Mouse (Mus musculus) left cerebral cortex, postnatal 4 days (tissue): Measurements from ENCODE around the gene Ccdc153. TPM values are rescaled to one million over a fixed set of nuclear protein-coding genes. Genes with fewer than 3 reads are reported as not detected.
A peak's percentile ranks its signal among the peaks of the same experiment; 100 is the strongest.

Experiments
- DNase-seq: peaks from one replicate; pipeline ENCODE4 v3.0.0-alpha.2; 2022
- intact Hi-C: fragments of 180-260 bp; cut with DNase I; formaldehyde crosslinking; loops from one replicate; pipeline ENCODE4 v1.15.1; 2025
- total RNA-seq, 2 experiments: library from RNA; stranded (reverse); gene quantifications; 2 replicates each; pipeline ENCODE4 v1.2.3; 2021

Ccdc153 gene
- total RNA-seq, 2 experiments from 2014 or later = 3.5 to 4.6 TPM

DNA sequence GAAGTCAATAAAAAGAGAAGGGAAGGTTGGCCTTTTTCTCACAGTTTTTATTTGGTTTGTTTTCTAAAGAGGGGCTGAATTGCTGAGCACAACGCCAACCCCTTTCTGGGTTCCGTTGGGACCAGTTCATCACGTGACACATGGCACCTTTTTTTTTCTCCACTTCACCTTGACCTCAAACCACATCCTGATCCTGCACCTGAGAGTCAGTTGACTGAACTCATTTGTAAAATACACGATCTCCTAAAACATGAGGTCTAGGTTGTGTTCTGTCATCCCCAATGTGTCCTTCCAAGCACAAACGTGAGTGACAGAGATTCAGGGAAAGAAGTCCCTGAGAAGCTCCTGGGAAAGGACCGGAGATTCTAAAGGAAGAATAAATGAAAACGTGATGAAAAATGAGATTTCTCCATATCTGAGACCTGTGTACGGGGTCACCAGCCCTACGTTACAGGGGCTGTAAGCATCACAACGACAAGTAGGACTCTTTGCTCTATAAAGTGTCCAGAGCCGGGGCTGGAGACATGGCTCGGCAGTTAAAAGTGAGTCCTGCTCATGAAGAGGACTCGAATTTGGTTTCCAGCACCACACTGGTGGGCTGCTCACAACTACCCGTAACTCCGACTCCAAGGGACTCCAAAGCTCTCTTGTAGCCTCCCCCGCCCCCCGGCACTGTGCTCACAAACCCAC, 1.8 kb upstream of the Ccdc153 start:
- no peak for DNase-seq
- intact Hi-C loops = loop anchor here (10.0 kb wide), 1 partner anchor 254 kb away; no protein-coding TSS in a partner anchor

DNA sequence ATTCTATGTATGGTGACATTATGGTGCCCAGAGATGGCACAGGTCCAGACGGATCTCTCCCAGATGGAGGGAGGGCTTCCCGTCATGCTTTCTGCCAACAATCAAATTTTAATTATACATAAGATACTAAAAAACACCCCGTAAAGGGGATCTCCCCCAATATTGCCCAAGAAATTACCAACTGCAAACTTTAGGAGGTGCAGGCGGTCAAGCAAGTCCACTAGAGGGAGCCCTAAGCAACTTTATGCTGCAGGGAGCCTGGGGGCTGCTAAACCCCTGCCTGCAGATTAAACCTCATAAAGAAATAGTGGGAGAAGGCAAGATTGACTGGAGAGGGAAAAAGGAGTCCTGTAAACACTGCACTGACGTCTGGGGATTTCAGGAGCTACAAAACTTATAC, 1.0 kb upstream of the Ccdc153 start:
- intact Hi-C loops = loop anchor here (10.0 kb wide), 1 partner anchor 255 kb away; no protein-coding TSS in a partner anchor
- DNase-seq = peak; percentile 69

DNA sequence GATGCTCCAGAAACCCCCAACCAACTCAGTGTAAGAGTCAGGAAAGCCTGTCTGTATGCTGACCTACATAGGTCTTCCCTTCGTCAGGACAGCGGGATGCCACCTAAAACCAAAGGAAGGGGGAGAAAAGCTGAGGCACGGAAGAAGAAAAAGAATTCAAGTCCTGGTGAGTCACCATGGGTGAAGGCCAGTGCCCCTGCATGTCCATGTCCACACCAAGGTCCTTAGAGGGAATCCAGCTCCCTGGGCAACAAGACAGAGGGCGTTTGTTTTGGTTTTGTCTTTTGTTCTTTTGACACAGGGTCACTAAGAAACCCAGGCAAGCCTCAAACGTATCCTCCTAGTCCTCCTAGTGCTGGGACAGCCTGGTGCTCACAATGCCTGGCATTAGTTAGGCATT, 435 bp downstream of the Ccdc153 start:
- intact Hi-C loops = no loop called here
- no peak for DNase-seq

DNA sequence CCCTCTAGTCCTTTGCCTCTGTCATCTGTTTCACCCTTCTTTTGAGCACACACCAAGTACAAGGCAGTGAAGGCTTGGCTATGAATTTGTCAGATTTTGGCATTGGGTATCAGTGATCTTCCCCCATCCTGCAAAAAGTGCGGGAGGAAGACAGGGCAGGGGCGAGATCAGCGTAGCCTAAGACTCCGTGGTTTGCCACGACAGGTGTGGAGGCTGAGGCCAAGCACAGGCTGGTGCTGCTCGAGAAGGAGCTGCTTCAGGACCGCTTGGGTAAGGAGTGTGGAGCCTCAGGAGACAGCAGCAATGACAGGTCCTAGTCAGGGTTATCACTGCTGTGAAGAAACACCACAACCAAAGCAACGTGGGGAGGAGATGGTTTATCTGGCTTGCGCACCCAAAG, 942 bp downstream of the Ccdc153 start:
- DNase-seq = no peak
- intact Hi-C loops = no loop called here

DNA sequence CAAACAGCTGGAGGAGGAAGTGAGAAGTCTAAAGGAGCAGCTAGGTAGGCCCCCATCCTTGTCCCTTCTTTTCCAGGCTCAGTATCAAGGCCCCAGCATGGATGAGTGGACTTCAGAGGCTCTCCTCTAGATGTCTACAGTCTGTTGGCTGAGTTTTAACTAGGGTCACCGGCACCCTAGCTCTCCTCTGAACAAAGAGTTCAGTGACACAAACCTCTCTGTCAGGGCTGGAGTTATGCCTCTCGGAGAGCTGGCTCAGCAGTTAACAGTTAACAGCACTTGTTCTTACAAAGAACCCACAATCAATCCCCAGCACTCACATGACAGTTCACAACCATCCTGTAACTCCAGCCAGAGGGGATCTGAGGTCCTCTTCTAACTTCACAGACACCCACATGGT, 3.1 kb downstream of the Ccdc153 start:
- intact Hi-C loops = no loop called here
- no peak for DNase-seq

DNA sequence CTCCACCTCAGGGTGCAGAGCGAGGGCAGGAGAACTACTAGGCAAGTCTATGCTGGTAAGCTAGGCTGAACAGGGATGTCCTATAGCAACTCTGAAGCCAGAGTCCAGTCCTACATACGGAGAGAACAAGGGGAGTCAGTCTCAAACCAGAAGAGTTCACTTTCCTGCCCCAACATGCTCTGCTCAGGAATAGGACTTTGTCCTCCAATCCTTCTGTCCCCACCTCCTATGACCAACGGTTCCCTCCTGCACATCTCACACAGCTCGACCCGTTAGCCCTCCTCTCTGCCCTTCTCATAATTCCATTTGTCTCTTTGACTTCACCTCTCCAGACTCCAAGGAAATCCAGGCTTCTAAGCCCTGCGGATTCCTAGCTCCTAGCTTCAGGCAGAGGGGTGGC, 7.4 kb downstream of the Ccdc153 start:
- intact Hi-C loops = no loop called here
- DNase-seq = no peak

DNA sequence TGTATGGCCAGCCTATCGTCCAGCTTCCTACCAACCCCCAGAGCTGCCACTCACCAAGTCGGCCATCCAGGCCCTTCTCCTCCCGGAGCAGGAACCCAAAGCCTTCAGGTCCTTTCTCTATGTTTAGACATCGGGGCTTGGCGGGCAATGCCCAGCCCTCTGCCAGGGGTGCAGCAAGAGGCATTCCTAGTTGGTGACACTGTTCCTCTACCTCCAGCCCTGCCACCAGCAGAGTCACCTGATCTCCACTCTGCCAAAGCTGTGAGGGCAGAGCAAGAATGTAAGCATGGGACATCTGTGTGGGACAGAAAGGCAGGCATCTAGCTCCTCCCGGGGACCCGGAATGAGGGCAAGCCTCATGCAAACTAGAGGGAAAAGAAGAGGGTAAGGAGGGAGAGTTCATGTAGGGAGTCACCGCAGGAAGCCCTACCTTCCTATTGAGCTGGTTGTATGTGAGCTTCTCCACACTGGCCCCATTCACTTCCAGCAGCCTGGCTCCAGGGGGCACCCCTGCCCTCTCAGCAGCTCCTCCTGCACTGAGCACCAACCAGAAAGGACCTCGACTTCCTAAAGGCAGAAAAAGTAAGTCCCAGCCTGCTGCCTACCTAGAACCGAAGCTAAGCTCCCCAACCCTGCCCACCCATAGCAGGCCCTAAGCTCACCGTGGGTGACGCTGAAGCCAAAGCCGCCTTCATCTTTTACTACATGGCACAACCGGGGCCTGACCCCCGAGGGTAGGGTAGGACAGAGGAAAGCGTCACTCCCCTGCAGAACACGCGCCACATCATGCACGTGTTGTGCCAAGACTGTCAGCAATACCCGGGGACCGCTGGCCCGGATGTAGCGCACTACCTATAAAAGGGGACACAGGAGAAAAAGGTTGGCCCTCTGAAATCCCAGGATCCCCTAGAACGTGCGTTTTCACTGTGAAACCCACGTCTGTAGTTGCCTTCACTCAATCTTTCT, 9.0 kb downstream of the Ccdc153 start:
- peak; percentile 53 for DNase-seq
- intact Hi-C loops = no loop called here

DNA sequence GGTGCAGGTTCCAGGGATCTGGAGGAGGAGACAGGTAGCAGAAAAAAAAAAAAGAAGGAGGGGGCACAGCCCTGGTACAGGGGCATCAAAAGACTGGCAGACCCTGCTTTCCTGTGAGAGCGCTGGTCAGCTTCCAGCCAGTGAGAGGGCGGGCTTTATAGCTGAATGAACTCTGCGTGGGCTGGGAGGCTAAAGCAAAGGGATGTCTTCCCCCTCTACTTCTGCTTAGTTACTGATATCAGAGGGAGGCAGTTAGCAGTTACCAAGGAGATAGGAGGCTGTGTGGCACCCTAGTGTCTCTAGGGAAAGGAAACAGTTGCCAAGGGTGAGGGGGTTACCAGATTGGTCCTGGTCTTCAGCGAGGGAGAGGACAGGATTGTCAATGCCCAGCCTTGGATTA, 10.0 kb downstream of the Ccdc153 start:
- no peak for DNase-seq
- intact Hi-C loops = no loop called here

DNA sequence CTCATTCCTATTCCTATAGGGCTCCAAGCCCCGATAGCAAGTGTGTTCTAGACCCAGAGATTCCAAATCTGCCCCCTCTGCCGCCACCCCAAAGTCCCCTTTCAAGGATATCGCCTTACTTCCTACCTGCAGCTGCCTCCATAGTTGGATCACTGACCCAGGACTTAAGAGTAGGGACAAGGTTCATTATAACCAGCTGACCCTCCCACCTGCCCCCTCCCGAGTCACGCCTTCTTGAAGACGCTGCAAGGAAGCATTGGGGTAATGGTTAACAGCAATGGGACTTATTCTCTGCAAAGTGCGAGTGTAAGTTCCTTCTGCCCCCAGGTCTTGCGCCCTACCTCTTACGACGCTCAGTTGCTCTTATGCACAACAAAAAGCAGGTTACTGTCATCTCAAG, 10.8 kb downstream of the Ccdc153 start, which contains the start of gene Pdzd3:
Pdzd3 (minus strand) TSS at position 158 of the 400 bp plus-strand sequence.
- DNase-seq = no peak
- intact Hi-C loops = no loop called here

DNA sequence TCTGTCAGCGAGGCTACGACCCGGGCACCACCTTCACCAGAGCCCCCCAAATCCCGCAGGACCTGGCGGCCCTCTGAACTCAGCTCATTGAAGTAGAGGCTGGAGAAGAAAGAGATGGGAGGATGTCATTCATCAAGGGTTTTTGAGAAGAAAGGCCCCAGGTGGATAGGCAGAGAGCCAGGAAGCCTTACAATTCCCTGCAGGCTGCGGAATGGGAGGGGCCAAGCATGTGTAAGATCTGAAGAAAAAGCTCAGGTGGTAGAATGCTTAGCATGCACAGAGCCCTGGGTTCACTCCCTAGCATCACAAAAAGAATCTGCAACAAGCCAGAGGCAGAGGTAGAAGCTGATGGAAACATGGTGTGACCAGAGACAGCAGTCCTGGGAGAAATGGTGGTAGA, 13.0 kb downstream of the Ccdc153 start:
- no peak for DNase-seq
- intact Hi-C loops = no loop called here

DNA sequence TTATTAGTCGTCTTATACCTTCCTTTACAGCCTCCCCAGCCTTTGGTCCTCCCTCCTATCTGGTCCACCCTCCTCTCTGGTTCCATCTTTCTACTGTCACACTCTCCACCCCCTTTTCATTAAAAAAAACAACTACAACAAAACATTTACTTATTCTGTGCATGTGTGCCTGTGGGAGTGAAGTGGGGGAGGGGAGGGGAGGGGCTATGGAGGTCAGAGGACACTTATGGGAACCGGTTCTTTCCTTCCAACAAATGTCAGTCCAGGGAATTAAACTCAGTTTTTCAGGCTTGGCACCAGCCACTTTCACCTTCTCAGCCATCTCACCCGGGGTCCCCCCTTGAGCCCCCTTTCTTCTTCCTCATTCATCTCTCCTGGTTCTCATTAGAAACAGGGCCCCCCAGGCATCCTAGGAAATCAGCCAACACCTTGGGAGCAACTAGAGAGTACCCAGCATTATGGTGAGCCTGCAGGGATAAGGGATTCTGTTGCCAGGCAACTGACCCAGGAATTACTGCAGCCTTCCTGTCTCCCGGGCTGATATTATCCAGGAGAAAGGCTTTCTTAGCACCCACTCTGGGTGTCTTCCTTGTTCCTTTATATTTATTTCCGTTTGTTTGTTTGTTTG, 14.1 kb downstream of the Ccdc153 start:
- peak; percentile 21 for DNase-seq
- intact Hi-C loops = no loop called here

DNA sequence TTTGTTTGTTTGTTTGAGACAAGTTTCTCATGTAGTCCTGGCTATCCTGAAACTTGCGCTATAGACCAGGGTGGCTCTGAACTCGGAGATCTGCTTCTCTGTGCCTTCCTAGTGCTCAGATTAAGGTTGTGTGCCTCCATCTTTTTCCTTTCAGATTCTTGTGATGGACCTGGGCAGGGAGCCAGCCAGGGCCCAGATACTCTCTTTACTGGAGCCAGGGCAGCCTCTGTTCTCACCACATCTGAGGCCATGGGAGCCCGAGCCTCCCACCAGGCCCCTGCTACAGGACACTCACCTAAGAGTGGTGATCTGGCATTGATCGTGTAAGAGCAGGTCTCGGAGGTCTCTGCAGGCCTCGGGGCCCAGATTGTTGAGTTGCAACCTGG, 14.7 kb downstream of the Ccdc153 start:
- intact Hi-C loops = no loop called here
- DNase-seq = peak; percentile 37

DNA sequence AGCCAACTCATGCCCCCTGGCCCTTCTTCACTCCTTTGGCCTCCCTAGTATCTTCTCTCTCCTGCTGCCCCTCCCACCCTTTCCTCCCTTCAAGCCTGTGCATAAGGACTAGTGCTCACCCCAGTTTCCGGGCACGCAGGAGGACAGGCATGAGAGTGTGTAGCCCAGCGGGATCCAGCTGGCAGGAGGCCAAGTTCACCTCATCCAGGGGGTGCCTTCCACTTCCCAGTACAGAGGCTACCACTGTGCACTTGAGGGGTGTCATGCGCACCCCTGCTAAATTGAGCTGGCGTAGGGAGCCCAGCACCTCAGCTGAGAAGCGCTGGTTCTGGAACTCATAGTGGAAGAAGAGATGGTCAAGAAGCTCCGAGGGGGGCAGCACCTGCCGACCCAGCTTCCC, 15.7 kb downstream of the Ccdc153 start:
- intact Hi-C loops = no loop called here
- no peak for DNase-seq

DNA sequence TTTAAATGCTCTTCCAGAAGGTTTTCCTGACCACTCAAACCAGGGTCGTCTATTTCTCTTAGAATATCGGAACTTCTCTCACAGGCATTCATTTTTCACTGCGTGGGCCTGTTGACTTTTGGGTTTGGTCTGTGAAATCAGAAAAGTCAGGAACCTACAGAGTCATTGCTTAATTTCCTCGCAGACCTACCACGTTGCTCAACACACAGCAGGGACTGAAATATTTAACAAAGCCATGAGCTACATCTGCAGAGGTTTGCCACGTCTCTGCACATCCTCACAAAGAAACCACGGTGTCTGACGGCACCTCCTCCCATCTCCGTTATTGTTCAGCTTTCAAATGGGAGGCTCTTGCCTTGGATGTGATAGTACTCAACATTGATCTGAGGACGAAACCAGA, 18.5 kb downstream of the Ccdc153 start:
- intact Hi-C loops = no loop called here

DNA sequence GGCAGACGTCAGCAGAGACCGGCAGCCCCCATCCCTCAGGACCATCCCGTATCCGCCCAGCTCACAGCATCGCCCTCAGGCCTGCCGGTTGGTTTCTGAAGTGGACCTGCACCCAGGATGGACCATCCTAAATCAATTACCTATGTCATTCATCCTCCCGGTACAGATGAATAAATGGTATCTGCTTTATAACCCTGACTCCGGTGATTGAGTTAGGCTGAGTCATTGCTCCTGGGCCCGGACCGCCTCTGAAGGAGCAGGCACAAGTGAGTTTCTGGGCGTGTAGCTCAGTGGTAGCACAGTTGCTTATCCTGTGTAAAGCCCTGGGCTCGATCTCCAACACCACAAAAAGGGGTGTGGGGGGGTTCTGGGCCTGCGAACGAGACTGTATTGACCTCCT, 20.9 kb downstream of the Ccdc153 start:
- intact Hi-C loops = no loop called here

More for the DNA sequence above, 18.5 kb downstream of the Ccdc153 start:
- no peak for DNase-seq

DNA sequence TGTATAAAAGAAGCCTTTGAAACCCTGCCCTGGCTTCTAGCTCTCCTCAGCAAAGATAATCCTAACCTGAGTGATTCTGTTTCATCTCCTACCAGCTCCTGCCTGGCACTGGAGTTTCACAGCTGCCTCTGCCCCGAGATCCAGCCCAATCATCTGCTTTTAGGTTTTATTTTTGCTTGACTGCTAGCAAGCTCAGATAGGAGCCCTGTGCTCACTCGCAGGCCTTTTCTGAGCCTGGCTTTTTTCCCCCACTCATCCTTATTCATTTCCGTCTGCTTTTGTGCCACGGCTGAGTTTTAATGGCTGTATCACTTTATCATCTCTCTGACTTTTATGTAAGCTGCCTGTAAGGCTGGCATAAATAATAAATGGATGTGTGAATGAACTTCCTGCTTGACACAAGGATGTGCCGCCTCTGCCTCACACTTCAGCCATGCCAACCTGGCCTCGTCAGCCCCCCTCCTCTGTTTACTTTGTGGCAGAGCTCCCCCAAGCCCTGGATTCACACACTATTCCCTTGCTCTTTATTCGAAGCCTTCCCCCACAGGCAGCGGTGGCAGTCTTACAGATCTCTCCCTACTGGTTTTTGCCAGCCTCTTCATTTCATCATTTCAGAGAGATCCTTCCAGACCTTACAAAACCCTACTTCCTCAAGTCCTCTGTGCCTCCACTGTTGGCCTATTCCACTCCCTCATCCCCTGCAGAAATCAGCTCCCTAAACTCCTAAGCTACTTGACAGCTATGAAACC, 26.2 kb downstream of the Ccdc153 start:
- intact Hi-C loops = no loop called here
- no peak for DNase-seq

More for the DNA sequence above, 20.9 kb downstream of the Ccdc153 start:
- DNase-seq = no peak

DNA sequence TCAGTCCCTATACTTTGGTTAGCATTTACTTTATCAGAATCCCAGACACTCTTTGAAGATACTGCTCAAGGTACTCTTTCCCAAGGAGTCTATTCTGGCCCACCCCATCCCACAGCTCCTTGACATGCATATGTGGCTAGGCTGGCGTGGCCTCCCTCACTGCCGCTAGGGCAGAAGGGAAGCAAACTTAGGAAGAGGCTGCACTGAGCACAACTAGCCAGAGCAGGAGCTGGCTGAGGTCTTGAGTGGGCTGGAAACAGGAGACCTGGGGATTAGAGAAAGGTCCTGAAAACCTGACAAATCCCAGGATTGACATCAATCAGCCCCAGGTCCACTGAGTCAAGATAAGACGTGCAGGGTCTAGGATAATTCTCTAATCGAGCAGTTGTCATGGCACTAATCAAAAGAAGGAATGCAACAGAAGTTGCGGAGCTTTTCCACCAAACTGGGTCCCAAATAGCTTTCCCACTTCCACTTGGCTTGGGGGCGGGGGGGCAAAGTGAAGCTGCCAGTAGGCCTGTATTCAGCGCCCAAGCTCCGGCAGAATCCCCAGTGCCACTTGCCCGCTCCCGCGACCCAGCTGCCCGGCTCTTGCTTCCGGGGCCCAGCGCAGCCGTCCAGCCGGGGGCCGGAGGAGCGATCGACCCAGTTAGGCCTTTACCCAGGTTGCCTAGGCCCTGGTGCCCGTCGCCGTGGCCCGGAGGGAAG, 27.0 kb downstream of the Ccdc153 start:
- no peak for DNase-seq

DNA sequence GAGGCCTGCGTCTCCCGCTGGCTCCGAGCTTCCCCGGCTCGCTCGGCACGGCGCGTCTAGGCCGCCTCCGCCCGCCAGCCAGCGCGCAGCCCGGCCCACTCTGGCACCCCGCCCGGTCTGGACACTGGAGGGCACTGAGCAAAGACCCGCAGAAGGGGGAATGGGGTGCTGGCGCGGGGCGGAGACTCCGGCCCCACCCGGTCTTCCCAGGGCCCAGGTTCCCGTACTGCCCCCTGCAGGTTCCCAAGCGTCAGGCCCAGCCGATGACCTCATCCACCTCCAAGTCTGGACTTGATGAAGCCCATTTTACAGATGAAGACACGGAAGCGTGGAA, 27.5 kb downstream of the Ccdc153 start:
- intact Hi-C loops = no loop called here
- peak; percentile 90 for DNase-seq

More for the DNA sequence above, 27.0 kb downstream of the Ccdc153 start:
- intact Hi-C loops = no loop called here

DNA sequence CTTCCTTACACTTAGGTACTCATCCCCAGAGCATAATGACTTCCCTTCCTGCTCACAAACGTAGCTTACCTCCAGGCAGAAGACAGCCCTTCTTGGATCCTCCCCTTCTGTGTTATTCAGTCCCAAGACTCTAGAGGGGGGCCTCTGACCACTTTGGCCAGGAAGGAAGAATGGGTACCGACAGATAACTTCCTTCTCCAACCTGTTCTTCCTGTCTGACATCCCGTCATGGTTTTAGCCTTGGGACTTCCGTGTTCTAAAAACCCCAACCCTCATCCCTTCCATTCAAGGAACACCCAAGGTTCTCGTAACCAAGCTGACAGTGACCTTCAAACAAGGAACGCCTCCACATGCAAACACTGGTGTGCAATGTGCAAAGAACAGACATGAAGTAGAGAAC, 28.0 kb downstream of the Ccdc153 start, which contains the start of gene Nlrx1:
Nlrx1 (minus strand) TSS at position 168 of the 400 bp plus-strand sequence.
- no peak for DNase-seq
- intact Hi-C loops = no loop called here

DNA sequence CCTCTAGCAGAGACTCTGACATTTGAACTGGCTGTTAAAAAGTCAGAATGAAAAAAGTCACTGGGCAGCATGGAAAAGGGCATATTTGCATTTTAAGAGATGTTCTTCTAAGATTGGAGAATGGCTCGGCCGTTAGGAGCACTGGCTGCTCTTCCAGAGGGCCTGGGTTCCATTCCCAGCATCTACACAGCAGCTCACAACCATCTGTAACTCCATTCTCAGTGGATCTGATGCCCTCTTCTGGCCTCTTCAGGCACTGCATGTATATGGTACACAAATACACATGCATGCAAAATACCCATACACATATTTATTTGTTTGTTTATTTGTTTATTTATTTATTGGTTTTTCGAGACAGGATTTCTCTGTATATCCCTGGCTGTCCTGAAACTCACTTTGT, 28.6 kb downstream of the Ccdc153 start:
- intact Hi-C loops = no loop called here
- no peak for DNase-seq
